Mouse (Mus musculus) erythroblast, embryonic 14.5 days (primary cell): ENCODE data around the gene Prss40.

Experiments
- GATA1 ChIP-seq: IDR thresholded peaks from 2 replicates; pipeline ENCODE4 v1.6.1; 2012; ENCODE audit warnings: low read length, inconsistent platforms, mixed read lengths
- TAL1 ChIP-seq: IDR thresholded peaks from 3 replicates; pipeline ENCODE4 v1.6.1; 2012; ENCODE audit warnings: low read length, inconsistent platforms, mixed read lengths

DNA sequence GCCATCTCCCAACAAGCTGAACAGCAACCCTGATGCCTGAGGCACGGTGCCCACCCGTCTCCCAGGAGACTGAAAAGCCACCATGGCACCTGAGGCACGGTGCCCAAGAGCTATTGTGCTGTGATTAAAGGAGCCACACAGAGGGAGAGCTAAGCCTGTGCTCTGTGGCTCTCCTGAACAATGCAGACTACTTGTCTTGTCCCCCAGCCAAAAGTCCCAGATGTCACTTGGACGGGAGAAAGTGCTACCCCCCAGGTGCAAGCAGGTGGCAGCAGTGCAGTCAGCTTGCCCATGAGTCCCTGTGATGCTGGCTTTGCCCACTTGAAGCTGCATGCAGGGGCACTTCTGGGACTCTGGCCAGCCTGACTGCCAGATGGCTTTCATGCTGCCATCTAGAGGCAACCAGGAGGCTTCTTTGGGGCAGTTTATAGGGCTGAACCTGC, 23.1 kb upstream of the Prss40 start:
- no peak for TF ChIP-seq TAL1
- TF ChIP-seq GATA1: no peak
